Mouse (Mus musculus): ENCODE results near the gene Kif6.

DNA sequence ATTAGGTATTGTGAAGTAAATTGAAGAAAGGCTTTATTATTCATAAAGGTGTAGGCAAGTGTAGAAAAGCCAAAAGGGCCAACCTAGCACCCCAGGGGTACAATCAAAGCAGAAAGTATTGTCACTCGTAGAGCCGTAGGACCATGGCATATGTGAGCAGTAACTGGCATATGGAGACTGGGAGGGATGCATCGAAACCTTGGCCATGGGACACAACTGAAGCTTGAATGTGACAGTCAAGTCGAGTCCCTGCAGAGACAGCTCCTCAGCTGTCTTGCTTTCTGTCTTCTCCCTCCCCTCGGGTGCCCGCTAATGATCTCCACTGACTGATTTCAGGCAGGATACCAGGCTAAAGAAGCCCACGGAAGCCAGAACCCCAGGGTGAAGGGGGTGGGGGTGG, 266.9 kb downstream of the Kif6 start:
- TF ChIP-seq CTCF (conservative IDR thresholded peaks at IDR 0.05; ENCODE audit: low read length) (no peak), NANOG (IDR thresholded peaks at IDR 0.05; ENCODE audit: borderline replicate concordance, low read length) (no peak), POU5F1 (IDR thresholded peaks at IDR 0.05; ENCODE audit: borderline replicate concordance, low read length) (no peak)

All from E14TG2a.4 (cell line).